Mouse (Mus musculus): ENCODE measurements around the gene Rragd.
"Not testable (repeated sequence)": the region's sequence is repeated elsewhere in the genome, so short reads cannot be mapped to it uniquely, and the experiment has no call there.

The Rragd gene

DNA sequence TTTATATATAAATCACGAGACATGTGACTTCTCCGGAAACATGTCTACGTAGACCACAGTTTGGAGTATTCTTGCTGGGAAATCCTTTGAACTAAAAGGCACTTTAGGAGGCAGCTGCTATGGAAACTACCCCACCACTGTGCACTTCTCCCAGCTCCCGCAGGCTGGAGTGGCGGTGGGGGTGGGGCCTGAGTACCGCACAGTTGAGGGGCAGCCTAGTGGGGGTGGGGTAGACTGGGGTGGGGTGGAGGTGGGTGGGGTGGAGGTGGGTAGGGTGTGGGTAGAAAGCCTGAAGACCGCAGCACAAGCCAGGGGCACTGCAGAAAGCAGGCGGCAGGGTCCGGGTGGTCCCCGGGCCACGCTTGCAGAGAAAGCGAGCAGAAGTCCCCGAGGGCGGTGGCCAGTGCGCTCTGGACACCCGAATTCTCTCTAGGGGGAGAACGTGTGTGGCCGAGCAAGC, at the start of gene Rragd:
Rragd (plus strand) TSS at position 322 of the 460 bp plus-strand sequence.
- peak; percentile 61 for DNase-seq (ENCODE audit: low read depth, low spot score)

DNA sequence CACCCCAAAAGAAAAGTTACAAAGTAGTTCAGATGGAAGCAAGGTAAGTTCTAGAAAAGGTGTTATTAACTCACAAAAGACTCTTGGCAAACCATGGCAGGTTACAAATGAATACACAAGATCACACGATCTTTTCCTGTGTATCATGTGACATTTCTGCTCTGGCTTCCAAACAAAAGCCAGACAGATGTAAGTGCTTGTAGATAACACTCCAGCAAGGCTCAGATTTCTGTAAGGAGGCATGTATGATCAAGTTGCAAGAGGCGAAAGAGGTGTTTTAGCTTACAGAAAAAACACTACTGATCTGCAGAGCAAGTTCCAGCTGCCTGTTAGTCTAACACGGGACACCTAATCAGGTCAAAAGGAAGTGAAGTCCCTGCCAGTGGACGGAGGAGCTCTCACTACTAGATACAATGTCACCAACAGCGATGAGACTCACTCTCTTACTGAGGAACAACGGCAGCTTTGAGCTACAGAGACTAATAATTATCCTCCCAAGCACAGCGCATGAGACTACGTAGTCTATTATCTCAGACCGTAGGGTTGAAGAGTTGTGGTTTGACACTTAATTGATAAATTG, 46.0 kb upstream of the Rragd start:
- DNase-seq (ENCODE audit: low read depth, low spot score), result no peak

DNA sequence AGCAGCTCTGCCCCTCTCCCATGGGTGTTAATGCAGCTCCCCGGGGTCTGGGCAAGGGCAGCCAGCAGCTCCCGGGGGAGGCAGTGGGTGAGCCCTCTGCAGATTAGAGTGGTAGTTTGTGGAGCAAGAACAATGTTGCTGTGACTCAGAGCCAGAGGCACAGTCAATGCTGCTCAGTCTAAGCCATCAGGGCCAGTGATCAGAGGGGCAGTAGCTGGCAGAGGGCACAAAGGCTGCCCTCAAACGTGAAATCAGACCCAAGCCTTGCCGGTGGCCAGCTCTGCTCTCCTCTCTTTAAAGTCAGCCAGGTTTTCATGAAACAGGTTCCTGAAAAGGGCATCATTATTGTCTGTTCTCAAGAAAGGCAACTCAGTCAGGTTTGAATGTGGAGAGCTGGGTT, 43.3 kb upstream of the Rragd start:
- no peak for DNase-seq (ENCODE audit: low read depth, low spot score)

DNA sequence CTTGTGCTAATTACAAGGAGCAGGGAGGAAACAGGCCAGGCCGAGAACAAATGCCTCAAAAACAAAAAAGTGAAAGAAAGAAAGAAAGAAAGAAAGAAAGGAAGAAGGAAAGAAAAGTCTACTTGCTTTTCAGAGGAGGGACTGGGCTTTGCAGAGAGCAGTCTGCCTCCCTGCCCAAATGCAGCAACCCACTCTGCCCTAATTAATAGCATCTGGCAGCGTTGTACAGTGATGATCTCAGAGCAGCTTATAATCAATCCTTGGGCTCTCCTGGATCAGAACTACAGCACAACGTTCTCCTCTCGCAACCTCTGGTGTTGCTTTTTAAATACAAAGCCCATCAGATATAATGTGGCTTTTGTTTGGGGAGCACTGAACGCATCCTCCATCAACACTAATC, 42.9 kb upstream of the Rragd start:
- no peak for DNase-seq (ENCODE audit: low read depth, low spot score)

GRCm38 (mm10) chr4:32940984-32941383, 41.9 kb upstream of the Rragd start:
- peak; percentile 59 for DNase-seq (ENCODE audit: low read depth, low spot score)

- DNase-seq (ENCODE audit: low read depth, low spot score), result peak; percentile 69
Observed at GRCm38 (mm10) chr4:32947631-32948030, 35.2 kb upstream of the Rragd start.

DNA sequence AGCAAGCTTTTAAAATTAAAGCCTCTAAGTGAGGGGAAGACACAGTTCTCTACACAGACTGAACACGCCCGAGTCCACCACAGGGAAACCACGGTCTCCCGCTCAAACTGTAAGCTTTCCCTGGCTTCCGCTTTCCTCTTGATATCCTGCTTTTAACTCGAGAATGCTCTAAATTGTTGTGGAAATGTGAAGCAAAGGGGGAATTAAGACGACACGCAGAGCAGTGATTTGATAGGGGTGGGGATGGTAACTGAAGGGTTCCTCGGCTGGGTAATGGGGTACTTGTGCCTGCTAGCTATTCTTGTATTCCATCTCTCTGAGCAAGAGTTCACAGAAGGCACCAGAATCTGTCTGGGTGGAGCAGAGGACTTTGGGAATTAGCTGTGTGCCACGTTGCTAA, 34.1 kb upstream of the Rragd start:
- DNase-seq (ENCODE audit: low read depth, low spot score), result peak; percentile 57

DNA sequence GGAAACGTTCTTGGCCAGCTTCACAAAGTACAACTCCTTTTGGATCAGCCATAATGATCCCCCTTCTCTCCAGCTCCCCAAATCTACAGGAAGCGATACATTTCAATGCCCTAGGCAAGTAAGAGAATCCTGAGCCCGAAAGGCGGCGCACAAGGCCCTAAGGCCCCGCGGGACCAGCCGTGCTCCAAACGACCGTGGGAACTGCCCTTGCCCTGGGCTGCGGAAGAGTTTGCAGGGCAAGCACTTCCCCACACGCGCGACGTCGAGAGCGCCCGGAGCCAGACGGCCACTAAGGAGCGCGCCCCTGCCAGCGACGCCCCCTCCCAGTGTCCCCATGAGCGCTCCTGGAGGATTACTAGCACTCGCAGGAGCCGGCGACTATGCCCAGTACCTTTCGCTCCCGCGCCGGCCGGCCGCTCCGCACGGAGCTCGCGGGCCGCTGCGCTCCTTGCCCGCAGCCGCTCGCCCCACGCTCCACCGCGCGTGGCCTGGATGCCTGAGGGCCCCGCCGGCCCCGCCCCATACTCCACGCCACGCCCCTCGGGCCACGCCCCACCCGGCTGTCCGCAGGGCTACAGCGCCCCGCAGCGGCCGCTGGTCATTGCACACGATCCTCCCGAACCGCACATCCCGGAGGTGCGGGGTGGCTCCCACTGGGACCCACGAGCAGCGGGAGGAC, 32.3 kb upstream of the Rragd start, which contains the start of gene Ankrd6:
Ankrd6 (minus strand) TSS at position 486 of the 679 bp plus-strand sequence.
- peak; percentile 72 for DNase-seq (ENCODE audit: low read depth, low spot score)

GRCm38 (mm10) chr4:32951035-32951940, 31.5 kb upstream of the Rragd start:
- peak; percentile 64 for DNase-seq (ENCODE audit: low read depth, low spot score)

DNA sequence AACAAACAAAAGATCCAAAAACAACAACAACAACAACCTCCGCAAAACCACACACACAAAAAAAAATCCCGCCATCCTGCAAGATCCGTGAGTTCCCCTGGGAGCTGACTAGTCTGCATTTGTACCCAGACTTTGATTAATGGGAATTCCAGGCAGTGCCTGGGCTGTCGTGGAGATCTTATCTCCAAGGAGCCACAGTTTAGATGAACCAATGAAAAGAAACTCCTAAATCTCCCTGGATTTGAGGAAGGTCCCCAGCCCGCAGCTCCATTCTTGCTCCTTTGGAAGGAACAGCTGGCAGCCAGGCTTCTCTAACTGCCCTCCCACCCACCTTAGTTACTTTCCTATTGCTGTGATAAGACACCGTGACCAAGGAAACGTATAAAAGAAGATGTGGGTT, 30.2 kb upstream of the Rragd start:
- no peak for DNase-seq (ENCODE audit: low read depth, low spot score)

- DNase-seq (ENCODE audit: low read depth, low spot score), result peak; percentile 60
Observed at GRCm38 (mm10) chr4:32956423-32956822, 26.4 kb upstream of the Rragd start.

DNA sequence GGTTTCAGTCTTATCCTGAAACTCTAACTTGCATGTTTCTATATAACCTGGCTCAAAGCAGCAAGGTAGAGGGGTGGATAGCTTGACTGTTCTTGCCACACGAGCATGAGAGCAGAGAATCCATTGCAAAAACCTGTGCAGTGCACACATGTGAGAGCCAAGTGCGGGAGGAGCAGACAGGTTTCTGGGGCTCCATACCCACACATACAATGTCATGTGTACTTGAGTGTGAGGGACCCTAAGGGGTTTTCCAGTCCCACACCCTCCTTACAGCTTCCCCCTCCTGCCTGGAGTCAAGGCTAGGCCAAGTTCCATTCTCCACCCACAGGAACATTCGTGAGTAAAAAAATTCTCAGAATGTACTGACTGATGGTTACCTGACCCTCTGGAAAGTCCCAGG, 21.4 kb upstream of the Rragd start:
- no peak for DNase-seq (ENCODE audit: low read depth, low spot score)

- not testable (repeated sequence) for DNase-seq (ENCODE audit: low read depth, low spot score)
Observed at GRCm38 (mm10) chr4:32964619-32965018, 18.2 kb upstream of the Rragd start.

- no peak for DNase-seq (ENCODE audit: low read depth, low spot score)
Observed at GRCm38 (mm10) chr4:32977331-32977730, 5.5 kb upstream of the Rragd start.

- peak; percentile 74 for DNase-seq (ENCODE audit: low read depth, low spot score)
Observed at GRCm38 (mm10) chr4:32980061-32980460, 2.8 kb upstream of the Rragd start.

GRCm38 (mm10) chr4:32981617-32982016, 1.2 kb upstream of the Rragd start:
- no peak for DNase-seq (ENCODE audit: low read depth, low spot score)

DNA sequence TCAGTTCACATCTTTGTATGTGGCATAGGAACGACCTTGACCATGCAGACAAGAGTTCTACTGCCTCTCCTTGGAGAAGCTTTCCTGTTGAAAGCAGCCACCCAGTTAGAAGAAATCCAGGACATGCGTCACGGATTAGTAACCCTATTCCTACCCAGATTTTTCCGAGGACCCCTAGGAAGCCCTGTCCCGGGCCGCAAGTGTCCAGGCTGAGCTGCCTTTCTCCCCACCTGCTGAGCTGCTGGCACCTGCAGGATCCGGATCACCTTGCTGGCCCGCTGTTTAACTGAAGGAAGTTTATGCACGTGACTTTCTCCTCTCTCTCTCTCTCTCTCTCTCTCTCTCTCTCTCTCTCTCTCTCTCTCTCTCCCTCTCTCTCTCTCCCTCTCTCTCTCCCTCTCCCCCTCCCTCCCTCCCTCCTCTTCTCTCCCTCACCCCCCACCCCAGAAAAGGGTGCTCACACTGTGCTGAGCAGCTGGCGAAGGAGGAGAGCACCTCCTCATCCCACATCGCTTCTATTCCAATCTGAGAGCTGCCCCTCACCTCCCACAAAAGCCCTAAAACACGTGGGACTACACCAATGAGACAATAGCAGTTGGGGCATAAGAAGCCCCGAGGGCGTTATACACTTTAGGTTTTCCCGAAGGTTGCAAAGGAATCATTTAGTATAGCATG, 659 bp upstream of the Rragd start:
- DNase-seq (ENCODE audit: low read depth, low spot score), result peak; percentile 41

GRCm38 (mm10) chr4:32983176-32984155, 629 bp downstream of the Rragd start:
- DNase-seq (ENCODE audit: low read depth, low spot score), result peak; percentile 45

- DNase-seq (ENCODE audit: low read depth, low spot score), result no peak
Observed at GRCm38 (mm10) chr4:32984242-32984641, 1.4 kb downstream of the Rragd start.
